Mouse (Mus musculus) layer of hippocampus, adult 2 months (tissue): ENCODE data around the gene Trim72. TPM values are rescaled to one million over a fixed set of nuclear protein-coding genes. Genes with fewer than 3 reads are reported as not detected.
"Not testable (repeated sequence)": the region's sequence is repeated elsewhere in the genome, so short reads cannot be mapped to it uniquely, and the experiment has no call there.

Experiments
- DNase-seq, 2 experiments: peaks; one replicate each; pipeline ENCODE4 v3.0.0; 2022; ENCODE audit warnings: low spot score in 2 of 2
- H3K27ac ChIP-seq: fragments of 200-600 bp; 2 replicates; pipeline ENCODE4 v1.8.1; 2022
- H3K4me3 ChIP-seq: fragments of 200-600 bp; 2 replicates; pipeline ENCODE4 v1.8.1; 2022; ENCODE audit warnings: mild to moderate bottlenecking
- CTCF ChIP-seq: fragments of 200-600 bp; conservative IDR thresholded peaks from 2 replicates; pipeline ENCODE4 v1.8.1; 2022; ENCODE audit warnings: antibody characterized with exemption, mild to moderate bottlenecking, moderate library complexity
- total RNA-seq, 2 experiments: library from RNA; stranded (reverse); gene quantifications; 2 replicates each; pipeline ENCODE4 v1.2.3; 2021

The Trim72 gene
- total RNA-seq, 2 experiments from 2014 or later: 0.77 to 1.0 TPM

- DNase-seq: no peak
- TF ChIP-seq CTCF: no peak
- H3K4me3 ChIP-seq: peak within 1 kb of the TSS; percentile 44
Measured at GRCm38 (mm10) chr7:127993341-127993977, 10.3 kb upstream of the Trim72 start, which contains the start of gene Pycard. Gene Pycard (minus strand): TSS chr7:127993867.

GRCm38 (mm10) chr7:127999436-127999835 lies 4.3 kb upstream of the Trim72 start:
- Histone ChIP-seq H3K27ac (no peak overlapping the region), H3K4me3 (no peak overlapping the region)
- no peak for TF ChIP-seq CTCF
- no peak for DNase-seq

More at GRCm38 (mm10) chr7:127993341-127993977, 10.3 kb upstream of the Trim72 start, which contains the start of gene Pycard:
- H3K27ac ChIP-seq: peak within 1 kb of the TSS; percentile 36; the same call in 1 of the 2 replicates

GRCm38 (mm10) chr7:128000068-128000950 lies 3.4 kb upstream of the Trim72 start:
- no peak for TF ChIP-seq CTCF
- no peak overlapping the region for H3K27ac ChIP-seq
- H3K4me3 ChIP-seq: no peak overlapping the region
- DNase-seq: no peak

DNA sequence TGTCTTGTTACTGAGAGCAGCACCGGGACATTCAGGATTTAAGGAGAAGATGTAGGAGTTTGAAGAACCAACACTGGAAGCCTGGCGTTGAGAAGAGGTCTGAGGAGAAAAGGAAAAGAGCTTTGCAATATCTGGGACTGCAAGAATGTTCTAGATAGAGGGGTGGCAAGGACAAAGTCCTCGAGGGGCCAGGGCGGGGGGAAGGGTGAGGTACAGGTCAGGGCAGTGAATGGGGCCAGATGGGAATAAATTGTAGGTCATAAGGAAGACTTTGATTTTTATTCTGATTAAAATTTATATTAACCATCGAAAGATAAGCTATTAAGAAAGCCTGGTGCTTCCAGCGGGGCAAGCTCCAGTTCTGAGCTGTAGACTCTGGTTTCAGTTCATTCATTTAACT lies 651 bp upstream of the Trim72 start:
- TF ChIP-seq CTCF: no peak
- no peak for DNase-seq

GRCm38 (mm10) chr7:128004150-128004486 lies 369 bp downstream of the Trim72 start:
- H3K27ac ChIP-seq: no peak overlapping the region
- DNase-seq: no peak
- no peak overlapping the region for H3K4me3 ChIP-seq
- no peak for TF ChIP-seq CTCF

More for the DNA sequence above, 651 bp upstream of the Trim72 start:
- Histone ChIP-seq H3K4me3 (no peak overlapping the region), H3K27ac (no peak overlapping the region)

DNA sequence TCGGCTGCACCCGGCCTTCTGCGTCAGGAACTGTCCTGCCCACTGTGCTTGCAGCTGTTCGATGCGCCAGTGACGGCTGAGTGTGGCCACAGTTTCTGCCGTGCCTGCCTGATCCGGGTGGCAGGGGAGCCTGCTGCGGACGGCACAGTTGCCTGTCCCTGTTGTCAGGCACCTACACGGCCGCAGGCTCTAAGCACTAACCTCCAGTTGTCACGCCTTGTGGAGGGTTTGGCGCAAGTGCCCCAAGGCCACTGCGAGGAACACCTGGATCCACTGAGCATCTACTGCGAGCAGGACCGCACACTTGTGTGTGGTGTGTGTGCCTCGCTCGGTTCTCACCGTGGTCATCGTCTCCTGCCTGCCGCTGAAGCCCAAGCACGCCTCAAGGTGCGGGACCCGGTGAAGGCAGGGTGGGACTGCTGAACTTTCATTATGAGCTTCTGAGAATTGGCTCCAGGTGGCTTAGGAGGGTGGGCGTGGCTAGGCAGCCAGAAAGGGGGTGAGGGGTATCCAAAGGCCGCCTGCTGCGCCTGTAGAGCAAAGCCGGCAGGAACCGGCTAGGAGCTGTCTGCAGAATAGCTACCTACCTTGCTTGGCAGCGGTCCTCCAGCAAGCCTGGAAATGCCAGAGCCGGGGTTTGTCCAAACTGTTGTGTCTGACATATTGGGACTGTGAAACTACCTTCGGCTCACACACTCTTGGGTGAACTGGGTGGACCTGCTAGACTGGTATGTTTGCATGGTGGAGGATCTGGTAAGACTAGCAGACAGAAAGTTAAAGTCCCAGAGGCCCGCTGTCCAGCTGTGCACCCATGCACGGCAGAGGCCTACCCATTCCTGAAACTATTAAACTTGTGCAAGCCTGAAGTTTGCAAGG lies 976 bp downstream of the Trim72 start:
- DNase-seq: no peak
- Histone ChIP-seq H3K27ac (no peak overlapping the region), H3K4me3 (no peak overlapping the region)
- no peak for TF ChIP-seq CTCF

DNA sequence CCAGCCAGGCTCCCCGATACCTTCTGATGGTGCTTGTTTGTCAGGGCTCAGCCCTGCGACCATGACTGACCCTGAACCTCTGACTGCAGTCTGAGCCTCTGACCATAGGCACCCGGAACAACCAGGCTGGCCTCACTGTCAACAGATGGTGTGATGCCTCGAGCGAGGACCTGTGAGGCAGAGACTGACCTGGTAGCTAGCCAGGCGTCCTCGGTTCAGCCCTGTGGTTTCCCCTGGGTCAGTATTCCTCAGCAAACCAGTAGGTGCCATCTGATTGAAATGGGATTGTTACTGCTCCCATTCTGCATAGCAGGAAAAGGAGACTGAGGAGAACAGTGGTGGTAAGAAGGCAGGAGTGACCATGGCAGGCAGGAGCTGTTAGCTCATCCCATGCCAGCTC lies 2.4 kb downstream of the Trim72 start:
- no peak overlapping the region for H3K27ac ChIP-seq
- DNase-seq: no peak
- no peak for TF ChIP-seq CTCF
- no peak overlapping the region for H3K4me3 ChIP-seq

GRCm38 (mm10) chr7:128009715-128010340 lies 6.1 kb downstream of the Trim72 start:
- no peak for DNase-seq
- no peak for TF ChIP-seq CTCF
- no peak overlapping the region for H3K4me3 ChIP-seq
- no peak overlapping the region for H3K27ac ChIP-seq

- Histone ChIP-seq H3K27ac (peak overlapping the region; percentile 64; the same call in 1 of the 2 replicates), H3K4me3 (no peak overlapping the region)
- DNase-seq: no peak
- no peak for TF ChIP-seq CTCF
Measured at GRCm38 (mm10) chr7:128012136-128012780, 8.5 kb downstream of the Trim72 start.

- DNase-seq: no peak
- H3K27ac ChIP-seq: no peak overlapping the region
- no peak overlapping the region for H3K4me3 ChIP-seq
- TF ChIP-seq CTCF: no peak
Measured at GRCm38 (mm10) chr7:128013116-128013515, 9.4 kb downstream of the Trim72 start.

DNA sequence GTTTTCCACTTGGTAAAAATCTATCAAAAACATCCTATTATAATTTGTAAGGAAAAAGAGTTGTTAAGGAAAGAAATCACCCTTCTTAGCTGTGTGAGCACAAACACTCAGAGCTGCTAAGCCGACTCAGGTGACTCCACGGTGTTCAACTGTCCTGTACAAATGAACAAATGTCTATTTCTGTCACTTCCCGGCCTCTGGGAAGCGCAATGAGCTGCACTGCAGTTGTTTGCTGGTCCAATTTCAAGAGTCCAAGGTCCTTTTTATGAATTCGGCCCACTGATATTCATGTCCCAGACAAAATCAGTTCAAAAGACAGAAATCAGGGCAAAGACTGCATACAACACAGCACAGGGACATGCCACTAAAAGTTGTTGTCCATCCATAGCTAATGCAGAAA lies 12.4 kb downstream of the Trim72 start:
- DNase-seq, H3K27ac ChIP-seq, H3K4me3 ChIP-seq: not testable (repeated sequence)

- no peak overlapping the region for H3K4me3 ChIP-seq
- TF ChIP-seq CTCF: no peak
- H3K27ac ChIP-seq: no peak overlapping the region
Measured at GRCm38 (mm10) chr7:128016650-128017049, 12.9 kb downstream of the Trim72 start.

More at GRCm38 (mm10) chr7:128016650-128017049, 12.9 kb downstream of the Trim72 start:
- DNase-seq: no peak
